Mouse (Mus musculus): Measurements from ENCODE around the gene Hspb7. TPM values are rescaled to one million over a fixed set of nuclear protein-coding genes. Genes with fewer than 3 reads are reported as not detected.

Hspb7 gene
- polyA plus RNA-seq, 1 experiment from 2014 or later: 4.7 TPM

DNA sequence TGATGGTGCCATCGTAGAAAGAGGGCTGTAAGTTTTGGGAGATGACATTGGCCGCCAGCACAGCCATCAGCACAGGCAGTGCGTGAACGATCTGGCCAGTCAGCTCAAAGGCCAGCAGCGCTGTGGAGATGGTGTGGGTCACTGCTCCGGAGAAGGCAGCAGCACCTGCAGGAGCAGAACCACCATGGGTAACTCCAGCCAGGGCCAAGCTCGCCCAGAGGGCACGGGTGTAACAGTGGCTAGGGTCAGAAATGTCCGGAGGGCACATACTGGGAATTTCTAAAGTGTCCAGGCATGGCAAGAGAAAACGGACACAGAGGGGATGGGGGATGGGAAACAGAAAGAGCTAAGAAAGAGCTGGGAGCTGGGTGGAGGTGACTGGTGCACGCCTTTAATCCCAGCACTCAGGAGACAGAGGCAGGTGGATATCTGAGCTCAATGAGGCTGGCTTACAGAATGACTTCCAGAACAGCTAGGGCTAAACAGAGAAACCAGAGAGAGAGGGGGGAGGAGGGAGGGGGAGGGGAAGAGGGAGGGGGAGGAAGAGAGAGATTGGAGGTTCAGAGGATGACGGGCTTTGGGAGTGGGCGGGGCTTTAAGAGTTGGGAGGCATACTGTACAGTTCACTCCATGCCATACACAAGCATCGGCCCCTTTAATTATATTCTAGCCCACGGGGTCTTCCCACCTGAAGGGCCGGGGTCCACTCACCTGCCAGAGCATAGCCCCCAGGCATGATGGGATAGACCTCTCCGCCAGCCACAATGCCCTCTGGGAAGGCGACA is 31.0 kb upstream of the Hspb7 start:
- ATAC-seq (ENCODE audit: insufficient number of reproducible peaks, insufficient read depth, low FRiP score, low read depth): no peak
- Histone ChIP-seq H3K4me2 (replicated peaks; ENCODE audit: low read depth, low read length) (no peak overlapping the region), H3K9ac (replicated peaks; ENCODE audit: low read depth, low read length) (no peak overlapping the region), H3K27me3 (ENCODE audit: control insufficient read depth, insufficient read depth, low read length) (no peaks in the 10 kb centered on the region), H3K4me1 (ENCODE audit: control insufficient read depth, insufficient read depth, low read length) (no peaks in the 10 kb centered on the region), H3K36me3 (ENCODE audit: control insufficient read depth, insufficient read depth, low read length) (no peaks in the 10 kb centered on the region), H3K9me3 (ENCODE audit: control insufficient read depth, low read depth, low read length) (no peaks in the 10 kb centered on the region), H3K27ac (ENCODE audit: low read length) (no peak overlapping the region), H3K4me3 (ENCODE audit: low read depth, low read length) (no peak overlapping the region)
- WGBS: 68% methylated on average over 18 of the region's 18 CpGs

DNA sequence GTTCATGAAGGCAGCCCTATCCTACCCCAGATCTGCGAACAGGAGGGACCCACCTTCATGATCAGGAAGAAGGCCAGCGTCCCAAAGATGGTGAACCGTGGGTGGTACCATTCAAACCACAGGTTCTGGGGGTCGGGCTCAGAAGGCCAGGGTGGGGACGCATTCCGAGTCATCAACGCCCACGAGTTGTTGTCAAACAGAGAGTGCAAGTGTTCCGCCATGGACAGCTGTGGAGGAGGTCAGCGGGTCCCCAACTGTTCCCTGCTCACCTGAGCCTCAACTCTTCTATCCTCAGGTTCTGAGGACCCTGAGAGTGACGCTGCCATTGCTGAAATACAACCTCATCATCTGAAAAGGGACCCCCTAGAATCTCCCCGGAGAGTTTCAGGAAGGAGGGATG is 29.3 kb upstream of the Hspb7 start:
- ATAC-seq (ENCODE audit: insufficient number of reproducible peaks, insufficient read depth, low FRiP score, low read depth): no peak

DNA sequence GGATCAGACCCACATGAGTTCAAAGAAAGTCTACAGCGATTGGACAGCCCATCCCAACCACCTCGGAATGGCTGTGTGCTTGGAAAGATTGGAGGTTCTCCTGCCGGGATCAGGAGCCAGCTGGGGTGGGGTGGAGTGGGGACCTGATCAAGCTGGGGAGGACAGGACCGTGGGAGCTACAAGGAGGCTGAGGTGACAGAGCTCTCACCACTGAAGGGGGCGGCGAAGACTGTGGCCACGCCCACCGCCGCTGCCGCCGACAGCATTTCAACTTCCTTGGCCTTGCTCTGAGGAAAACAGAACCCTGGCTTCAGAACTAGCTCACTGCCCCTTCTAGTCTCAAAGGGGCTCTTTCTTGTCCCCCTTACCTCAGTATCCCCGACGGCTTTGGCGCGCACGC is 25.8 kb upstream of the Hspb7 start:
- Histone ChIP-seq H3K27me3 (ENCODE audit: control insufficient read depth, insufficient read depth, low read length) (no peaks in the 10 kb centered on the region), H3K27ac (ENCODE audit: low read length) (no peak overlapping the region), H3K4me1 (ENCODE audit: control insufficient read depth, insufficient read depth, low read length) (no peaks in the 10 kb centered on the region), H3K9ac (replicated peaks; ENCODE audit: low read depth, low read length) (no peak overlapping the region), H3K9me3 (ENCODE audit: control insufficient read depth, low read depth, low read length) (no peaks in the 10 kb centered on the region), H3K36me3 (ENCODE audit: control insufficient read depth, insufficient read depth, low read length) (no peaks in the 10 kb centered on the region), H3K4me3 (ENCODE audit: low read depth, low read length) (no peak overlapping the region), H3K4me2 (replicated peaks; ENCODE audit: low read depth, low read length) (peak overlapping the region; percentile 28; the same call in 1 of the 2 replicates)
- no peak for ATAC-seq (ENCODE audit: insufficient number of reproducible peaks, insufficient read depth, low FRiP score, low read depth)
- 17% methylated on average over 16 of the region's 16 CpGs for WGBS

More for the DNA sequence above, 29.3 kb upstream of the Hspb7 start:
- no peaks in the 10 kb centered on the region for H3K36me3 ChIP-seq (ENCODE audit: control insufficient read depth, insufficient read depth, low read length)
- no peak overlapping the region for H3K27ac ChIP-seq (ENCODE audit: low read length)
- H3K9ac ChIP-seq (replicated peaks; ENCODE audit: low read depth, low read length): no peak overlapping the region
- 77% methylated on average over 12 of the region's 12 CpGs for WGBS
- H3K9me3 ChIP-seq (ENCODE audit: control insufficient read depth, low read depth, low read length): no peaks in the 10 kb centered on the region
- no peaks in the 10 kb centered on the region for H3K27me3 ChIP-seq (ENCODE audit: control insufficient read depth, insufficient read depth, low read length)
- H3K4me2 ChIP-seq (replicated peaks; ENCODE audit: low read depth, low read length): no peak overlapping the region
- no peaks in the 10 kb centered on the region for H3K4me1 ChIP-seq (ENCODE audit: control insufficient read depth, insufficient read depth, low read length)
- no peak overlapping the region for H3K4me3 ChIP-seq (ENCODE audit: low read depth, low read length)

DNA sequence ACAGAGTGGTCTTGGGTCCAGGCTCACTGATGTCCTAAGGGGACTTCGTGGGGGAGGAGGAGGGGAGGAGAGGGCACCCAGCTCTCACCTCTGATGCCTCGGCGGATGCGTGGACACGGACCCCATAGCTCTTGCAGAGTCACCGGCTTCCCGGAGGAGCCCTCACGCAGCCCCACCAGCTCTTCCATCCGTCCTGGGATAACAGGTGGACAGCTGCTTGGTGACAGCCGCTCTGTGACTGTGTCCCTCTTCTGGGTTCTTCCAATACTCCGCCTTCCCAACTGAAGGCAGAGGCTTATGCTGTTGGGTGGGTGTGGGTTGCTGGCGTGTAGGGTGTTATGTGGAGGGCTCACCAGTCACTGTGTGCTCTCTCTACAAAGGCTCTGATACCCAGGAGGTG is 22.7 kb upstream of the Hspb7 start:
- Histone ChIP-seq H3K36me3 (ENCODE audit: control insufficient read depth, insufficient read depth, low read length) (no peaks in the 10 kb centered on the region), H3K27me3 (ENCODE audit: control insufficient read depth, insufficient read depth, low read length) (no peaks in the 10 kb centered on the region)
- WGBS: 65% methylated on average over 12 of the region's 12 CpGs

DNA sequence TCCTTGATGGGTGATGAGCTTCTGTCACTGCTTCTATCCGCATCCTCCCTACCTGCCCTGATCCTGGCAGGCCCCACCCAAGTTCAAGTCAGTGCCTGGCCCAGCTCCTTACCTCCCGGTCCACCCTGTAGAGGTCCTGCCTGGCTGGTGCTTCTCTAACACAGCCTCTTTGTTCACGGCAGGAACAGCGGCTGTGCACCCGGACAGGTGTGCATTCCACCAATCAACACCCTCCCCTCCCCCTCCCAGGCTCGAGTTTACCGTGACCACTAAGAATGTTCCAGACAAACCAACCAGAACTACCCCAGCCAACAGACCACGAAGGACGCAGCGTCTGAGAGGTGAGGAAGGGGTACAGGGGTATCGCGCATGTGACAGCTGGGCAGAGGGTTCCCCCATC is 22.0 kb upstream of the Hspb7 start, which contains the start of gene Clcnka:
Clcnka (minus strand) TSS at position 180 of the 400 bp plus-strand sequence.
- Histone ChIP-seq H3K9me3 (ENCODE audit: control insufficient read depth, low read depth, low read length) (no peaks in the 10 kb centered on the region), H3K36me3 (ENCODE audit: control insufficient read depth, insufficient read depth, low read length) (no peaks in the 10 kb centered on the region), H3K27ac (ENCODE audit: low read length) (no peak within 1 kb of the TSS), H3K4me1 (ENCODE audit: control insufficient read depth, insufficient read depth, low read length) (no peaks in the 10 kb centered on the region), H3K27me3 (ENCODE audit: control insufficient read depth, insufficient read depth, low read length) (no peaks in the 10 kb centered on the region), H3K4me3 (ENCODE audit: low read depth, low read length) (no peak within 1 kb of the TSS), H3K9ac (replicated peaks; ENCODE audit: low read depth, low read length) (no peak within 1 kb of the TSS), H3K4me2 (replicated peaks; ENCODE audit: low read depth, low read length) (no peak within 1 kb of the TSS)
- 46% methylated on average over 12 of the region's 12 CpGs for WGBS
- ATAC-seq (ENCODE audit: insufficient number of reproducible peaks, insufficient read depth, low FRiP score, low read depth): no peak

More for the DNA sequence above, 22.7 kb upstream of the Hspb7 start:
- no peak for ATAC-seq (ENCODE audit: insufficient number of reproducible peaks, insufficient read depth, low FRiP score, low read depth)
- no peak overlapping the region for H3K4me3 ChIP-seq (ENCODE audit: low read depth, low read length)
- H3K27ac ChIP-seq (ENCODE audit: low read length): no peak overlapping the region
- H3K4me1 ChIP-seq (ENCODE audit: control insufficient read depth, insufficient read depth, low read length): no peaks in the 10 kb centered on the region
- no peak overlapping the region for H3K4me2 ChIP-seq (replicated peaks; ENCODE audit: low read depth, low read length)
- H3K9ac ChIP-seq (replicated peaks; ENCODE audit: low read depth, low read length): no peak overlapping the region
- no peaks in the 10 kb centered on the region for H3K9me3 ChIP-seq (ENCODE audit: control insufficient read depth, low read depth, low read length)

DNA sequence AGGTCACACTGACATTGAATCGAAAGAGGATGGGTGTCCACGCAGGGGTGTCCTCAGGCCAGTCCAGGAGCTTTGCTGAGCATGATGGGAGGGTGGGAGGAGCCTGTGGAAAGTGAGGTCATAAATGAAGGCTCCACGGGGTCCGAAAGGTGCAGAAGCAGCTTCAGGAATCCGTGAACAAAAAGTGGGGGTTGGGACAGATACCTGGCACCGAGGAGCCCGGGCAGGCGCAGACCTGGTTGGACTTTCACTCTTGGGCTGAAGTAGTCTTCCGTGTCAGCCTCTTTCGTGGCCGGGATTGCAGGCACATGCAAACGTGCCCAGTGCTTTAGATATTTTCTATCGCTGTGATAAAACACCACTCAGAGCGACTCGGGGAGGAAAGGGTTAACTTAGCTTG is 20.4 kb upstream of the Hspb7 start:
- 86% methylated on average over 15 of the region's 15 CpGs for WGBS
- H3K9me3 ChIP-seq (ENCODE audit: control insufficient read depth, low read depth, low read length): no peaks in the 10 kb centered on the region
- no peak overlapping the region for H3K9ac ChIP-seq (replicated peaks; ENCODE audit: low read depth, low read length)
- H3K27ac ChIP-seq (ENCODE audit: low read length): no peak overlapping the region
- no peak overlapping the region for H3K4me3 ChIP-seq (ENCODE audit: low read depth, low read length)
- H3K4me1 ChIP-seq (ENCODE audit: control insufficient read depth, insufficient read depth, low read length): 0 out of 2 replicates have a peak, but pooled peaks cover 4% of the 10 kb centered on the region
- no peak for ATAC-seq (ENCODE audit: insufficient number of reproducible peaks, insufficient read depth, low FRiP score, low read depth)
- no peaks in the 10 kb centered on the region for H3K36me3 ChIP-seq (ENCODE audit: control insufficient read depth, insufficient read depth, low read length)
- no peak overlapping the region for H3K4me2 ChIP-seq (replicated peaks; ENCODE audit: low read depth, low read length)
- no peaks in the 10 kb centered on the region for H3K27me3 ChIP-seq (ENCODE audit: control insufficient read depth, insufficient read depth, low read length)

DNA sequence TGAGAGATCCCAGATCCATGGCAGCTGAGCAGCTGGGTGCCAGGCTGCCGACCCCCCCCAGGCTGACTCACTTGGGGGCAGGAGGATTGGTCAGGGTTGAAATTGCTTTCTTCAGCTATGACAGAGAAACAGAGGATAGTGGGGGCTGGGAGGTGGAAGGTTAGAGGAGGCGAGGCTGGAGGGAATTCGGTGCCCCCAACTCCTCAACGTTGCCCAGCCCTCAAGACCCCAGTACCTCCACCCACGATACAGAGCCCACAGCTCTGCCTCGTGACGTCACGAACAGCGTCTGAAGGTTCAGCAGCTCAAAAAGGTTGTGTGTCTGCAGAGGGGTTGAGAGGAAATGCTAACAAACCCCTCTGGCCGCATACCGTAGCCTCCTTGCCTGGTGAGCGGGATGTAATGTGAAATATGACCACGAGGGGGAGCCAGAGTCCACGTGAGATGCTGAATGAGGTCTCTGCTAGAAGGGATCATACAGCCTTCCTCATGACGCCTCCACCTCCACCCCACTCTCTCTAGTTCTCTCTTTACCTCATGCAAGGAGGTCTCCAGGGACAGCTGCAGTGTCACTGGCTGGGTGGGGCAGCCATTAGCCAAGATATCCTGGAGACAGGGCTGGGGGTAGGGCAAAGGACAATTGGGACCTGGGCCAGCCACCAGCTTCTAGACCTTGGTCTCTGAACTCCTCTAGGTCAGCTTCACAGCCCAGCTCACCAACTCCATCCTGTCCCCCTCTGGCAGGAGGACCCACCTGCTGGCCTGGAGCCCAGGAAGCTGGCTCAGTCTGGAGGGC is 15.9 kb upstream of the Hspb7 start:
- H3K9ac ChIP-seq (replicated peaks; ENCODE audit: low read depth, low read length): no peak overlapping the region
- H3K4me3 ChIP-seq (ENCODE audit: low read depth, low read length): no peak overlapping the region
- 0 out of 2 replicates have a peak, but pooled peaks cover 4% of the 10 kb centered on the region for H3K4me1 ChIP-seq (ENCODE audit: control insufficient read depth, insufficient read depth, low read length)
- ATAC-seq (ENCODE audit: insufficient number of reproducible peaks, insufficient read depth, low FRiP score, low read depth): peak; percentile 60; the same call in 1 of the 2 replicates
- WGBS: 11% methylated on average over 15 of the region's 15 CpGs
- H3K4me2 ChIP-seq (replicated peaks; ENCODE audit: low read depth, low read length): peak overlapping the region; percentile 34
- no peak overlapping the region for H3K27ac ChIP-seq (ENCODE audit: low read length)
- H3K27me3 ChIP-seq (ENCODE audit: control insufficient read depth, insufficient read depth, low read length): no peaks in the 10 kb centered on the region
- H3K36me3 ChIP-seq (ENCODE audit: control insufficient read depth, insufficient read depth, low read length): no peaks in the 10 kb centered on the region
- H3K9me3 ChIP-seq (ENCODE audit: control insufficient read depth, low read depth, low read length): no peaks in the 10 kb centered on the region

DNA sequence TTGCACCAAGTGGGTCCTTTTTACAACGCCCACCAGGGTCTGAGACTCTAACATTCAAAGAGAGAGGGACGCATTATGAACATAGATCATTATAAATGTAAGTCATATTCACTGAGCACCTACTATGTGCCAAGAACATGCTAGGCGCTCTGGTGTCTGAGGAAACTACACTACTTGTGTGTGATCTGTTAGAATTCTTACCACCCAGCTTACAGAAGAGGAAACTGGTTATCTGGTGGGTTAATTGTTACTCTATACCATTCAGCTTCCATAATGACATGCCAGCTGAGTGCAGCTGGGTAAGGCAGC is 15.3 kb upstream of the Hspb7 start:
- Histone ChIP-seq H3K9ac (replicated peaks; ENCODE audit: low read depth, low read length) (no peak overlapping the region), H3K4me3 (ENCODE audit: low read depth, low read length) (no peak overlapping the region), H3K36me3 (ENCODE audit: control insufficient read depth, insufficient read depth, low read length) (no peaks in the 10 kb centered on the region), H3K27me3 (ENCODE audit: control insufficient read depth, insufficient read depth, low read length) (no peaks in the 10 kb centered on the region), H3K4me2 (replicated peaks; ENCODE audit: low read depth, low read length) (no peak overlapping the region), H3K9me3 (ENCODE audit: control insufficient read depth, low read depth, low read length) (no peaks in the 10 kb centered on the region), H3K4me1 (ENCODE audit: control insufficient read depth, insufficient read depth, low read length) (0 out of 2 replicates have a peak, but pooled peaks cover 4% of the 10 kb centered on the region), H3K27ac (ENCODE audit: low read length) (no peak overlapping the region)
- WGBS: 88% methylated on average over 3 of the region's 3 CpGs
- no peak for ATAC-seq (ENCODE audit: insufficient number of reproducible peaks, insufficient read depth, low FRiP score, low read depth)
